41 mouse cellular contexts compared by ENCODE assay signal in genomic region chrX:57137627-57138026, GRCm38 (mm10). TPM values are rescaled to one million over a fixed set of nuclear protein-coding genes. Genes with fewer than 3 reads are reported as not detected.
"Had no signal": no experiment of that assay in that cellular context is flagged by ENCODE, and none has a peak within 500 bp of the region (broad histone marks: within the 10 kb centered on the region; RNA-seq: fewer than 3 reads in every experiment).

No protein-coding gene starts in this region.

- H3K9ac ChIP-seq: heart, embryonic 12.5 days; hindbrain, embryonic 12.5 days; hindbrain, embryonic 14.5 days; kidney, embryonic 15.5 days; limb, embryonic 13.5 days; limb, embryonic 15.5 days; liver, embryonic 12.5 days; liver, embryonic 14.5 days had no signal

- H3K27me3 ChIP-seq: heart, embryonic 12.5 days; hindbrain, embryonic 12.5 days; kidney, embryonic 15.5 days; limb, embryonic 13.5 days; limb, embryonic 15.5 days; liver, embryonic 12.5 days had no signal

- H3K27ac ChIP-seq: gastrocnemius, adult 2 months; heart, embryonic 10.5 days; hindbrain, embryonic 10.5 days; hindbrain, embryonic 12.5 days; hindbrain, embryonic 14.5 days; kidney, embryonic 15.5 days; kidney, postnatal 0 days; limb, embryonic 13.5 days; limb, embryonic 15.5 days; liver, embryonic 12.5 days; liver, embryonic 14.5 days had no signal

- ATAC-seq: intestine, embryonic 16.5 days; liver, embryonic 12.5 days had no signal

- DNase-seq: gastrocnemius, adult 2 months; gastrocnemius, postnatal 10 days; gastrocnemius, postnatal 25 days; heart, adult 18-20 months; heart, postnatal 10 days; heart, postnatal 4 days; kidney, adult 11 months; kidney, adult 2 months; kidney, adult 9 months; kidney, postnatal 14 days; kidney, postnatal 36 days; layer of hippocampus, adult 9-11 months; layer of hippocampus, postnatal 36 days; left cerebral cortex, postnatal 4 days had no signal

- H3K9me3 ChIP-seq: heart, embryonic 10.5 days; heart, embryonic 12.5 days; hindbrain, embryonic 10.5 days; hindbrain, embryonic 12.5 days; kidney, embryonic 15.5 days; limb, embryonic 13.5 days; limb, embryonic 15.5 days; liver, embryonic 12.5 days had no signal

- H3K36me3 ChIP-seq: heart, embryonic 10.5 days; heart, embryonic 12.5 days; hindbrain, embryonic 10.5 days; hindbrain, embryonic 12.5 days; kidney, embryonic 15.5 days; limb, embryonic 13.5 days; limb, embryonic 15.5 days; liver, embryonic 12.5 days had no signal

- H3K4me1 ChIP-seq: heart, embryonic 10.5 days; heart, embryonic 12.5 days; hindbrain, embryonic 10.5 days; hindbrain, embryonic 12.5 days; kidney, embryonic 15.5 days; limb, embryonic 13.5 days; limb, embryonic 15.5 days; liver, embryonic 12.5 days had no signal

- H3K4me2 ChIP-seq: heart, embryonic 12.5 days; hindbrain, embryonic 12.5 days; hindbrain, embryonic 14.5 days; kidney, embryonic 15.5 days; limb, embryonic 13.5 days; limb, embryonic 15.5 days; liver, embryonic 12.5 days had no signal

- H3K4me3 ChIP-seq: gastrocnemius, adult 2 months; heart, embryonic 10.5 days; heart, embryonic 12.5 days; hindbrain, embryonic 10.5 days; hindbrain, embryonic 12.5 days; kidney, embryonic 15.5 days; limb, embryonic 13.5 days; limb, embryonic 15.5 days; liver, embryonic 12.5 days had no signal

RNA-seq across cellular contexts. Expression of gene Vgll1, which starts 49.7 kb away (rescaled TPM):
- total RNA-seq: gastrocnemius, adult 2 months; gastrocnemius, postnatal 10 days; gastrocnemius, postnatal 25 days; gastrocnemius, postnatal 4 days; granulocyte monocyte progenitor cell, adult 5-6 weeks; heart, adult 18-20 months; heart, adult 8-10 months; heart, postnatal 10 days; heart, postnatal 25 days; heart, postnatal 4 days; layer of hippocampus, adult 18-20 months; layer of hippocampus, adult 8-10 months; layer of hippocampus, postnatal 14 days; layer of hippocampus, postnatal 36 days; left cerebral cortex, adult 18-20 months; left cerebral cortex, adult 8-10 months; left cerebral cortex, postnatal 10 days; left cerebral cortex, postnatal 25 days; left cerebral cortex, postnatal 4 days; liver, adult 2 months had no signal
- polyA plus RNA-seq: heart, embryonic 14.5 days; hindbrain, embryonic 14.5 days; intestine, embryonic 16.5 days; kidney, adult 2 months; kidney, embryonic 15.5 days; large intestine, adult 2 months; liver, adult 2 months; liver, embryonic 12.5 days; liver, embryonic 14.5 days; liver, embryonic 16.5 days had no signal
